Mouse (Mus musculus) erythroblast, embryonic 14.5 days (primary cell): ENCODE data around the gene Calr4. TPM values are rescaled to one million over a fixed set of nuclear protein-coding genes. Genes with fewer than 3 reads are reported as not detected.

Experiments used
- H3K27me3 ChIP-seq: 2 replicates; pipeline ENCODE4 v1.6.1; 2012; ENCODE audit warnings: inconsistent platforms; ENCODE audit not compliant: control insufficient read depth
- H3K36me3 ChIP-seq: 2 replicates; pipeline ENCODE4 v1.6.1; 2012; ENCODE audit warnings: mild to moderate bottlenecking, inconsistent platforms; ENCODE audit not compliant: control insufficient read depth
- H3K4me1 ChIP-seq: 2 replicates; pipeline ENCODE4 v1.6.1; 2012; ENCODE audit warnings: inconsistent platforms; ENCODE audit not compliant: control insufficient read depth
- H3K4me3 ChIP-seq: replicated peaks from 2 replicates; pipeline ENCODE3; 2012; ENCODE audit warnings: moderate library complexity, mild to moderate bottlenecking, inconsistent platforms
- H3K9me3 ChIP-seq: 2 replicates; pipeline ENCODE4 v1.6.1; 2012; ENCODE audit warnings: low read length, inconsistent platforms, mixed read lengths; ENCODE audit not compliant: control insufficient read depth
- GATA1 ChIP-seq: IDR thresholded peaks from 2 replicates; pipeline ENCODE4 v1.6.1; 2012; ENCODE audit warnings: low read length, inconsistent platforms, mixed read lengths
- TAL1 ChIP-seq: IDR thresholded peaks from 3 replicates; pipeline ENCODE4 v1.6.1; 2012; ENCODE audit warnings: low read length, inconsistent platforms, mixed read lengths
- polyA plus RNA-seq: library from polyadenylated mRNA; stranded (reverse); fragments of >175 nt; gene quantifications from 2 replicates; pipeline ENCODE4 v1.2.3, GENCODE M21; 2012

Gene Calr4
- not detected in 2 replicates for polyA plus RNA-seq

DNA sequence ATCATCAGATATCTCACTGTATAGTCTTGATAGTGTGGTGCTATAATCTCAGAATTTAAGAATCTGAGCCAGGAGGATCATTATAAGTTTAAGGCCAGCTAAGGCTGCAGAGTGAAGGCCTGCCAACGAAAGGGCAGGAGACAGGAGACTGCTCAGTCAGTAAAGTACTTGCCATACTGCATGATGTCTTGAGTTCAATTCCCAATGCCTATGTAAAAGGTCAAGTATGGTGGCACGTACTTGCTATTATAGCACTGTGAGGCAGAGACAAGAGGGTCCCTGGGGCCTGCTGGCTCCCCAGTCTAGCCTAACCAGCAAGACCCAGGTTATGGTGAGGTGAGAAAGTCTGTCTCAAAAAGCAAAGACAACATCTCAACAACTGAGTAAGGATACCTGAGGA, at the start of gene Calr4:
Gene Calr4 (plus strand): TSS at position 301 of the 400 bp plus-strand sequence.
- no peaks in the 10 kb centered on the region for H3K9me3 ChIP-seq
- TF ChIP-seq TAL1 (no peak), GATA1 (no peak)
- no peaks in the 10 kb centered on the region for H3K36me3 ChIP-seq
- no peak within 1 kb of the TSS for H3K4me3 ChIP-seq
- H3K27me3 ChIP-seq, result no peaks in the 10 kb centered on the region
- no peaks in the 10 kb centered on the region for H3K4me1 ChIP-seq

- no peaks in the 10 kb centered on the region for H3K27me3 ChIP-seq
- no peaks in the 10 kb centered on the region for H3K9me3 ChIP-seq
- no peaks in the 10 kb centered on the region; the same call in 1 of the 2 replicates for H3K4me1 ChIP-seq
- no peak for TF ChIP-seq GATA1
- TF ChIP-seq TAL1, result no peak
- H3K36me3 ChIP-seq, result no peaks in the 10 kb centered on the region
- no peak overlapping the region for H3K4me3 ChIP-seq
These were observed 48.5 kb upstream of the Calr4 start for GRCm38 (mm10) chr4:109185616-109186405.

GRCm38 (mm10) chr4:109191598-109191997, 42.7 kb upstream of the Calr4 start:
- Histone ChIP-seq H3K36me3 (no peaks in the 10 kb centered on the region), H3K4me3 (no peak overlapping the region)
- TF ChIP-seq TAL1 (no peak), GATA1 (no peak)

DNA sequence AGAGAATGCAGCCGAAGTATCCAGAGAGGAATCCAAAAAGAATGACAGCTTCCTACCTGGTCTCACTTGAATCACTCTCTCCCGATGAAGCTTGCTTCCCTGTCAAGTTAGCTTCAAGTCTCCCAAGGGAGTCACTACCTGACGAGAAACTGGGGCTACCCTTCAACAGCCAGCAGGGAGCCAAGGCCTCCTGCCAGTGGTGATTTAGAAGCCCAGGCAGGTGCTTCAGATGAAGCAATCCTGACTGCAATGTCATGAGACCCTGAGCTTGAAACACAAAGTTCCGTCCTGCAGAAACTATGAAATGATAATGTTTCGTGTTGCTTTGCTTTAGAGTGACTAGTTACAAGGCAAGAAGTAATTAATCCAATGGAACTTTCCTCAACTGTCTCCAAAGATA, 40.4 kb upstream of the Calr4 start:
- TF ChIP-seq GATA1 (no peak), TAL1 (no peak)
- Histone ChIP-seq H3K27me3 (no peaks in the 10 kb centered on the region), H3K9me3 (no peaks in the 10 kb centered on the region), H3K4me3 (no peak overlapping the region), H3K36me3 (no peaks in the 10 kb centered on the region), H3K4me1 (peaks cover 2% of the 10 kb centered on the region; the same call in 1 of the 2 replicates)

More at GRCm38 (mm10) chr4:109191598-109191997, 42.7 kb upstream of the Calr4 start:
- Histone ChIP-seq H3K9me3 (no peaks in the 10 kb centered on the region), H3K27me3 (no peaks in the 10 kb centered on the region), H3K4me1 (peaks cover 1% of the 10 kb centered on the region; the same call in 1 of the 2 replicates)

DNA sequence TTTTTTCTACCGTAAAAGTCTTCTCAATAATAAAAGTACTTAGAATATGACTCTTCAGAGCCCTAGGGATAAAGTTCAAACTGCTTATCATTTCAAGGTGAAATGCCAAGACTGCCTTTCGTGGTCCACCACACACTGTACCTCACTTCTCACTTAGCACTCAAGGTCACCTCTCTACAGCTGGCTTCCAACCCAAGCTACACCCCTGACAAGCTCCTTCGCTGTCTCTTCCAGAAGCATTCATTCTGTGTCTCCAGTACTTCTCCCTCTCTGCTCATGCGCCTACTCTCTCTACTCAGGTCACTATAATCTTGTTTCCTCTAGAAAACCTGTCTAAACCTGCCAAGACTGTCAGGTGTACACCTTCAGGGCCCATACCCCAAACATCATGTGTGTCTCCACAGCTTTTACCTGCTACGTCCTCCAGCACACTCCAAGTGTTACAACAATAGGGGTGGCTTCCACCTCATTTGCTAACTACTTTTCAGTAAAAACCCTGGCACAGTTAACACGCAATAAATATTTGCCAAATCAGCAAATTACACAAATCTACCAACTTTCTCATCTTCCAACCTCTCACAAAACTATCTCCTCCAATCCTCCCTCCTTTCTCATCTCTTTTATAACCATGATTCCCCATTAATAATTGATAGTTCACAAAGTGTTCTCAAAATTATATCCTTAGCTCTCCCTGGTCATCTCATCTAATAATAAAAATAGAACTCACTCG, 38.2 kb upstream of the Calr4 start:
- Histone ChIP-seq H3K4me3 (no peak overlapping the region), H3K27me3 (no peaks in the 10 kb centered on the region), H3K9me3 (no peaks in the 10 kb centered on the region), H3K36me3 (no peaks in the 10 kb centered on the region), H3K4me1 (peaks cover 6% of the 10 kb centered on the region)
- no peak for TF ChIP-seq GATA1
- TF ChIP-seq TAL1, result no peak

GRCm38 (mm10) chr4:109199069-109199468, 35.2 kb upstream of the Calr4 start:
- Histone ChIP-seq H3K4me1 (peaks cover 19% of the 10 kb centered on the region), H3K36me3 (no peaks in the 10 kb centered on the region), H3K4me3 (no peak overlapping the region), H3K27me3 (no peaks in the 10 kb centered on the region), H3K9me3 (no peaks in the 10 kb centered on the region)
- TF ChIP-seq TAL1 (no peak), GATA1 (no peak)

DNA sequence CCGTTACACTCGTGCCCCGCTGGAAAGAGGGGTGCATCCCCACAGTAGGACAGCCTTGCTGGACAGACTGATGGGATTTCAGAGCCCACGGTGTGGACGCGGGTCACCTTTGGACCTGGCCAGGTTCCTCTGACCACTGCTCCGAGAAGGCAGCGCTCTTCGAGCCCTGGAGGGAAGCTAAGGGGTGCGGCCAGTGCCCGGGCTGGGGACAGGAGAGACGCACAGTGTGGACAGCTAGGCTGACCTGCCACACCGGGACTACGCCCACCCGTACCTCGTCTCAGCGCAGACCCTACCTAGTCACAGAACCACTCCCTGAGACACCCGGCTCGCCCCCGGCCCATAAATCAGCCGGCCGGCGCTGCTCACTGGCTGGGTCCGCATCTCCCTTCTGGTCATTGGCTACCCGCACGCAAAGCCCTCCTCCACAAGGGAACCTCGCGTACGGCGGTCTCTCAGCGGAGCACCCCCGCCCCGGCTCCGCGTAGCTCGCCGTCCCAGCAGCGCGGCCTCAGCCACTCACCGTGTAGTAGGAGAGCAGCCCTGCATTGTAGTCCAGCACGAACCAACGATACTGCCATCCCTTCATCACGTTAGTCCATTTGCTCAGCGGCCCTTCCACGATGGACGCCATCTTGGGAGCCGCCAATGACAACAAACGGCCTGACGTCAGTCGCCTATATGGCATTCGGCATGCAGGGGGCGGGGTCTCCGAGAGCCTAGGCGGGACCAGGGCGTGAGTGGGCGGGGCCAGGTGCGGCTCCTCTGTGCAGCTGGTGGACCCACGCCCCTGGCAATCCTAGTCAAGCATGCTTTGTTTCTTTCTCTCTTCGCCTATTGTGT, 32.5 kb upstream of the Calr4 start, which contains the start of gene Osbpl9:
Gene Osbpl9 (minus strand): TSS at position 691 of the 843 bp plus-strand sequence.
- peaks cover 17% of the 10 kb centered on the region for H3K4me1 ChIP-seq
- no peaks in the 10 kb centered on the region for H3K36me3 ChIP-seq
- peak within 1 kb of the TSS; percentile 85 for H3K4me3 ChIP-seq
- no peaks in the 10 kb centered on the region for H3K9me3 ChIP-seq
- H3K27me3 ChIP-seq, result no peaks in the 10 kb centered on the region
- TF ChIP-seq GATA1, result no peak
- no peak for TF ChIP-seq TAL1

- H3K36me3 ChIP-seq, result no peaks in the 10 kb centered on the region
- H3K27me3 ChIP-seq, result no peaks in the 10 kb centered on the region
- H3K4me1 ChIP-seq, result peaks cover 17% of the 10 kb centered on the region
- H3K9me3 ChIP-seq, result no peaks in the 10 kb centered on the region
- no peak for TF ChIP-seq TAL1
- TF ChIP-seq GATA1, result no peak
- H3K4me3 ChIP-seq, result no peak overlapping the region
These were observed 30.4 kb upstream of the Calr4 start for GRCm38 (mm10) chr4:109203931-109204330.
